Mouse (Mus musculus) liver, adult 2 months (tissue): ENCODE results near the gene Ifit1bl1.
"Not testable (repeated sequence)": the region's sequence is repeated elsewhere in the genome, so short reads cannot be mapped to it uniquely, and the experiment has no call there.

Source experiments
- CTCF ChIP-seq: fragments of 200-500 bp; IDR thresholded peaks from 2 replicates; pipeline ENCODE4 v1.5.1; 2011; ENCODE audit warnings: low read depth, low read length, control low read depth
- POLR2A ChIP-seq: fragments of 200-500 bp; IDR thresholded peaks from 2 replicates; pipeline ENCODE4 v1.6.1; 2011; ENCODE audit warnings: low read length, control low read depth; ENCODE audit not compliant: insufficient read depth; ENCODE audit errors: extremely low read depth

- not testable (repeated sequence) for TF ChIP-seq CTCF, POLR2A
Observed at GRCm38 (mm10) chr19:34601888-34602287, at the start of gene Ifit1bl1.
